Mouse (Mus musculus) neural tube, embryonic 13.5 days (tissue): ENCODE measurements around the gene Vav2. TPM values are rescaled to one million over a fixed set of nuclear protein-coding genes. Genes with fewer than 3 reads are reported as not detected.

Experiments used
- ATAC-seq: fragments of 200-750 bp; cut with Nextera tagmentation; 2 replicates; pipeline ENCODE4 v1.8.0; 2017; ENCODE audit warnings: low read depth, mild to moderate bottlenecking, moderate TSS enrichment, moderate library complexity
- H3K27ac ChIP-seq: fragments of 300-500 bp; sonication (generic); replicated peaks from 2 replicates; pipeline ENCODE4 v1.5.1; 2015; ENCODE audit warnings: moderate library complexity, mild to moderate bottlenecking, inconsistent platforms
- H3K27me3 ChIP-seq: fragments of 300-500 bp; sonication (generic); 2 replicates; pipeline ENCODE4 v1.6.1; 2015; ENCODE audit warnings: mild to moderate bottlenecking, inconsistent platforms
- H3K36me3 ChIP-seq: fragments of 300-500 bp; sonication (generic); 2 replicates; pipeline ENCODE4 v1.6.1; 2015; ENCODE audit warnings: mild to moderate bottlenecking, inconsistent platforms
- H3K4me1 ChIP-seq: fragments of 300-500 bp; sonication (generic); replicated peaks from 2 replicates; pipeline ENCODE4 v1.6.1; 2015; ENCODE audit warnings: inconsistent platforms
- H3K4me2 ChIP-seq: fragments of 300-500 bp; sonication (generic); 2 replicates; pipeline ENCODE4 v1.6.1; 2015; ENCODE audit warnings: inconsistent platforms, mild to moderate bottlenecking, moderate library complexity
- H3K4me3 ChIP-seq: fragments of 300-500 bp; sonication (generic); 2 replicates; pipeline ENCODE4 v1.5.1; 2015; ENCODE audit warnings: mild to moderate bottlenecking, inconsistent platforms
- H3K9ac ChIP-seq: fragments of 300-500 bp; sonication (generic); 2 replicates; pipeline ENCODE4 v1.6.1; 2015; ENCODE audit warnings: moderate library complexity, mild to moderate bottlenecking, inconsistent platforms
- H3K9me3 ChIP-seq: fragments of 300-500 bp; sonication (generic); 2 replicates; pipeline ENCODE4 v1.6.1; 2016; ENCODE audit warnings: inconsistent platforms
- WGBS: fragments of 180-500 bp; shearing (Covaris S2); methylation state at CpG from one replicate; pipeline ENCODE4 v1.1.7; 2015; 5-methylcytosine and 5-hydroxymethylcytosine counted together
- polyA plus RNA-seq: library from polyadenylated mRNA; unstranded; fragments of >200 nt; fragmentation: Nextera tagmentation; extraction: Ambion mirVana; gene quantifications from 2 replicates; pipeline ENCODE4 v1.2.1, GENCODE M21; 2015

Vav2 gene
- polyA plus RNA-seq, 1 experiment from 2014 or later = 14.8 TPM

DNA sequence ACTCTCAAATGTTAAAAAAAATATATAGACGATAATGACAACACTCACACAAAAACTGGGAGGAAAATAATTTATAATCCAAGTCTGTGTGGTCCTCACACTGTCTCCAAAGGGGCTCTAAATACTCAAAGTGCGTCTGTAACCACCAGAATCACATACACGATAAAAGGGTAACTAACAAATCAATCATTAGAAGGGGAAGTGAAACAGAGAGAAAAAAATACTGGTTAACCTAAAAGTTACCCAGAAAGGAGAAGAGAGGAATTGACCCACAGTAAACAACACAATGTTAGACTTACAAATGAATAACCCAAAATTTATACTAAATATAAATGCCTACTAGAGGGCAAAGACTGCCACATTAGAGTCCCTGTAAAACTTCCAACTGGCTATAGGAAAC, 161.0 kb downstream of the Vav2 start:
- no peak for ATAC-seq
- Histone ChIP-seq H3K36me3 (peaks cover 94% of the 10 kb centered on the region), H3K27me3 (no peaks in the 10 kb centered on the region), H3K4me3 (no peak overlapping the region), H3K9ac (no peak overlapping the region), H3K27ac (no peak overlapping the region), H3K9me3 (no peaks in the 10 kb centered on the region), H3K4me1 (no peaks in the 10 kb centered on the region), H3K4me2 (no peak overlapping the region)
- WGBS = 82% methylated on average over 3 of the region's 3 CpGs

DNA sequence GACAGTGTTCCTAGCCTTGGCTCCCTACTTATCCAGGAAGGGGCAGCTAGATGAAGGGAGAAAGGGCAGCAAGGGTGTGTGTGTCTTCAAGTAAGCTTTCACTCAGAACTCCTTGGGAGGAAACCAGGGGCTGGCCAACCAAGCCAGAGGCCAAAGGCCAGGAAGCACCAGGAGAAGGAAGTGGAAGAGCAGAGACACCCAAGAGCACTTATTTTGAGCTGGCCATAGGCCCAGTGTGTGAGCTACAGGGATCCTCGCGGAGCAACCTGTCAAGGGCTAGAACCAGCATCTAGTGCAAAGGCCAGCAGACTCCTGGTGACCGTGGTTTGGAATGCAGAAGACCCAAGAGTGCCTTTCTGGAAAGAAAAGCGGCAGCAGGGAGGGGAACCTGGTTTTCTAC, 163.8 kb downstream of the Vav2 start:
- Histone ChIP-seq H3K27me3 (no peaks in the 10 kb centered on the region), H3K4me3 (no peak overlapping the region), H3K27ac (no peak overlapping the region), H3K9ac (no peak overlapping the region), H3K36me3 (peaks cover 67% of the 10 kb centered on the region), H3K4me1 (no peaks in the 10 kb centered on the region), H3K4me2 (no peak overlapping the region), H3K9me3 (0 out of 2 replicates have a peak, but pooled peaks cover 3% of the 10 kb centered on the region)
- 90% methylated on average over 4 of the region's 4 CpGs for WGBS
- ATAC-seq = no peak

DNA sequence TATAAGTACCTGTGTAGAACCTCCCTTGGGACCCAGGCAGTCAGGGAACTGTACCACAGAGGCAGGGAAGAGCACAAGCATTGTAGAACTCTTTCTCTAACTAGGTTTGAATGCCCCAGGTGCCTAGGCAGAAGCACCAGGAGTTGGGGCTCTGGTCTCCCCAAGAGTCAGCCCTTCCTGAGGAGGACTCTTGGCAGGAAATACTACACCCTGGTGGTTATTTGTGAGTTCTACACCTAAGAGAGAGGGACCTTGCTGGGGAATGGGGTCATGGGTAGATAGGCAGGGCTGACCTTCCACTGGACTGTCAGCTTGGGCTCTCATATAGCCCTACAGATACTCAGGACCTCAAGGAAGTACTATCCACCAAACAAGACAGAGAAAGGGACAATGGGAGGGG, 175.4 kb downstream of the Vav2 start:
- Histone ChIP-seq H3K9ac (no peak overlapping the region), H3K4me1 (peaks cover 11% of the 10 kb centered on the region; the same call in 1 of the 2 replicates), H3K36me3 (no peaks in the 10 kb centered on the region), H3K27me3 (no peaks in the 10 kb centered on the region), H3K27ac (no peak overlapping the region), H3K9me3 (no peaks in the 10 kb centered on the region), H3K4me2 (no peak overlapping the region), H3K4me3 (no peak overlapping the region)
- no peak for ATAC-seq

DNA sequence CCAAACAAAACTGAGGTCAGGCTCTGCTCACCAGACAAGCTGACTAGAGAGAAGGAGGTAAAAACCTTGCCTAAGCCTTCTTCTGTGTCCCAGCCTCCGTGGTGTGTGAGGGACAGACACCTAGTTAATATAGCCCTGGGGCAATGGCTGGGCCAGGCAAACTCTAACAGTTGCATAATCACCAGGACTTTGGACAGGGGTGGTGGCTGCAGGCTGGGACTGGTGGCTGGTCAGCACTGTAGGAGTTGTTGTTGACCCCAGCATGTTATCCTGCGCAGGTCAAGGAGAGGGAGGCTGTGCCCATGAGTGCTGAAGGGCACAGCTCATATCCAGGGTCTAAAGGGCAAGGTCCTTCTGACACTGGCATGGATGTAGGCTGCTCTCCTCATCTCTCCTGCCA, 178.6 kb downstream of the Vav2 start, which contains the start of gene Sardh:
Gene Sardh (minus strand): TSS at position 127 of the 400 bp plus-strand sequence.
- Histone ChIP-seq H3K4me3 (no peak within 1 kb of the TSS), H3K27ac (no peak within 1 kb of the TSS; the same call in 1 of the 2 replicates), H3K9me3 (no peaks in the 10 kb centered on the region), H3K9ac (no peak within 1 kb of the TSS), H3K4me1 (peaks cover 11% of the 10 kb centered on the region; the same call in 1 of the 2 replicates), H3K27me3 (no peaks in the 10 kb centered on the region), H3K36me3 (no peaks in the 10 kb centered on the region), H3K4me2 (no peak within 1 kb of the TSS)
- no peak for ATAC-seq
- 88% methylated on average over 2 of the region's 2 CpGs for WGBS

DNA sequence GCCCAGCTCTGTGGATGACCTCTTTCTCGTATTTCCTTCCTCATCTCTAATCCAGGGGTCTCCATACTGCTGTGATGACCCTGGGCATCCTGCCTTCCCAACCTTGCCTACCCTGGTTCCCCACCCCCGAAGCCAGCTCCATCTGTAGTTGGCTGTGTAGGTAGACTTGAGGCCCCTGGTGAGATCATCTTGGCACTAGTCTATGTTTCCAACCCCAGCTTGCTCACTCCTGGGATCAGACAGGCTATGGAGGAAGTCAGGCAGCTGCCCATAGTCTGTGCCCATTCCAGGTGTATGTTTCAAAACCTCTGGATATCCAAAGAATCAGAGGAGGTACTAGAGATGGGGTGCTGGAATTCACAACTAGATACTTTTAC, 179.4 kb downstream of the Vav2 start:
- ATAC-seq = peak; percentile 42; the same call in 1 of the 2 replicates
- Histone ChIP-seq H3K4me1 (peaks cover 11% of the 10 kb centered on the region; the same call in 1 of the 2 replicates), H3K4me2 (no peak overlapping the region), H3K36me3 (no peaks in the 10 kb centered on the region), H3K27ac (no peak overlapping the region; the same call in 1 of the 2 replicates), H3K27me3 (no peaks in the 10 kb centered on the region), H3K4me3 (no peak overlapping the region), H3K9ac (no peak overlapping the region), H3K9me3 (no peaks in the 10 kb centered on the region)
- WGBS = 55% methylated on average over 2 of the region's 2 CpGs

DNA sequence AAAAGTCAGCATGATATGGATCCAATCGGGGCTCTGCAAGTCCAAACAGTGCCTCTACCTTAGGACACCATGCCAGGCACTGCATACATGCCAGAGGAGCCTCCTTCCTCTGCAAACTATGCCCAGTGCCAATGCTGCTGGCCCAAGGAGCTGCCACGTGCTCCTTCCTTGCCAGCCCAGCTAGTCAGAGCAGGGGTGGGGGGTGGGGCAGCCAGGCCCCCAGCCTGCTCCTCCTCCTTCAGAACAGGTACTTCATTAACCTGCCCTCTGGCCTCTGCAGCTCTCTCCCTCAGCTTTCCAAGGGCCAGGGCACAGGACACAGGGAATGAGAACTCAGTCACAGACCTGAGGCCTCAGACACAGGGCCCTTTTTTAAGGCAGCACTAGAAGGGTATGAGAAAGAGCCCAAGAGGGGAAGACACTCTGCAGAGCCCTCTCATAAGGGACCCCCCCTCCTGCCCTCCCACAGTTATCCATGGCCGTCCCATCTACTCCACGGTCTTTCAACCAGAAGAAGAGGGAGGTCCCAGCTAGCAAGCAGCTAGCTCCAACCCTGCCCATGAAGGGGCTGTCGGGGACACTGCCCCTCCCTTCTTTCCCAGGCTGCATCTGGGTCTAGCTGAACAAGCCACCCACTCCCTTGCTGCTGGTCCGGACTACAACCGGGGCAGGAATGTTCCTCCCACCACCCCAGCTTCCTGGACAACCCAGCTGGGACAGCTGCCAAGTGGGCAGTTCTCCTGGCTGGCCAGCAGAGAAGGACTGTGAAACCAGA, 179.9 kb downstream of the Vav2 start:
- peak overlapping the region; percentile 36 for H3K4me2 ChIP-seq
- no peak overlapping the region for H3K4me3 ChIP-seq
- ATAC-seq = peak; percentile 81
- WGBS = 49% methylated on average over 7 of the region's 7 CpGs
- no peak overlapping the region; the same call in 1 of the 2 replicates for H3K27ac ChIP-seq
- no peak overlapping the region for H3K9ac ChIP-seq
- H3K36me3 ChIP-seq = no peaks in the 10 kb centered on the region
- peaks cover 11% of the 10 kb centered on the region; the same call in 1 of the 2 replicates for H3K4me1 ChIP-seq
- H3K9me3 ChIP-seq = no peaks in the 10 kb centered on the region
- no peaks in the 10 kb centered on the region for H3K27me3 ChIP-seq

DNA sequence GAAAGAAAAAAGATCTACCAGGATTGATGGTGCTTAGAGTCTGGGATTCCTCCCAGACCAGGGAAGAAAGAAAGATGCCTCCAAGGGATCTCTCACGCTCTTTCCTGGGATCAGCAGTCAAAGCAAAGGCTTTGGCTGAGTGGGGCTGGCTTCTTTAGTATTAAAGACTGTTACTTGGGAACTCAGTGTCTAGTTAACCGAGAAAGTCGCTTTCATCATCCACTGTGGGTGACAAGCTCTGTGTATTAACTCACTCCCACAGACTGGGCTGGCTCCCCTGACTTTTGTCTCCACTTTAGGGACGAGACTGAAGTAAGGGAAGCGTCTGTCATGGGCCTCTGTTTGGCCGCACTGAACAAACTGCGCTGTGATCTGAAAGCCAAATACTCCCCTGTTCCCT, 180.9 kb downstream of the Vav2 start:
- 74% methylated on average over 7 of the region's 7 CpGs for WGBS
- Histone ChIP-seq H3K4me3 (no peak overlapping the region), H3K36me3 (no peaks in the 10 kb centered on the region), H3K9me3 (no peaks in the 10 kb centered on the region), H3K4me2 (no peak overlapping the region), H3K4me1 (peaks cover 11% of the 10 kb centered on the region; the same call in 1 of the 2 replicates), H3K9ac (no peak overlapping the region), H3K27me3 (no peaks in the 10 kb centered on the region), H3K27ac (no peak overlapping the region)
- no peak for ATAC-seq

DNA sequence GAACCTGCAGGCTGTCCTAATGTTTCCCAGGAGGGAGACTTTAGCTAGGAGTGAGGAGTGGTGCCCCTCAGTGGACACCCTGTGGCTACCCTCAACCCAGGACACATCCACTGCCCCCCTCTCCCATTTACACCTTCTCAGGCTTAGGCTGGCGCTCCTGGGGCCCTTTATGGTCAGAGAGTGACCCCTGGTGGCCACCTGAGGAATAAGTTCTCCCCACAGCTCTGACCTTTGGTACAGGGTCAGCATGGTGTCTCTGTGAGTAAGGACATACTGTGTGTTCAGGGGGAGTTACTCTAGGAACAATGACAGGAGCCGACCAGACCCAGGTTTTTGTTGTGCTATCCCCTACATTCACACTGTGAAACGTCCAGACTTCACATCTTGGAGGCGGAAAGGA, 189.5 kb downstream of the Vav2 start:
- peak; percentile 57 for ATAC-seq
- WGBS = 25% methylated on average over 4 of the region's 4 CpGs

DNA sequence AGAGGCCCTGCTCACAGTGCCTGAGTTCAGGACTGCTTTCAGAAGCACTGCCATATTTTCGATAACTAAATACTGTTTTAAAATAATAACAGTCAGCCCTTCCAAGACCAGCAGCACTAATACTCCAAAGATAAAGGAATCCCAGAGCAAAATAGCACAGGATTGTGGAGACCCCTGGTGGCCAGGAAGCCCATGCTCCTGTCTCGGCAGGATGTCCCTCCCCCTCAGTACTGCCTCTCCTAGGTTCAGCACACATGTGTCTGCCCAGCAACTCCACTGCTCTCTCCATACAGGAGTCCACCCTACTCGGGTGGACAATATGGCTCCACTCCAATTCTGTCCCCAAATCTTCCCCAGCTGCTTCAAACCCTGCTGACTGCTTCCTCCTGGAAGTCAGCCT, 191.1 kb downstream of the Vav2 start:
- 28% methylated on average over 3 of the region's 3 CpGs for WGBS
- Histone ChIP-seq H3K9ac (no peak overlapping the region), H3K4me3 (no peak overlapping the region), H3K27me3 (no peaks in the 10 kb centered on the region), H3K4me2 (no peak overlapping the region), H3K27ac (no peak overlapping the region), H3K9me3 (no peaks in the 10 kb centered on the region), H3K36me3 (no peaks in the 10 kb centered on the region), H3K4me1 (peaks cover 8% of the 10 kb centered on the region; the same call in 1 of the 2 replicates)
- peak; percentile 71 for ATAC-seq

More for the DNA sequence above, 189.5 kb downstream of the Vav2 start:
- H3K27ac ChIP-seq = no peak overlapping the region
- no peaks in the 10 kb centered on the region for H3K9me3 ChIP-seq
- H3K9ac ChIP-seq = no peak overlapping the region
- no peak overlapping the region for H3K4me3 ChIP-seq
- peaks cover 3% of the 10 kb centered on the region; the same call in 1 of the 2 replicates for H3K4me1 ChIP-seq
- no peaks in the 10 kb centered on the region for H3K27me3 ChIP-seq
- no peaks in the 10 kb centered on the region for H3K36me3 ChIP-seq
- H3K4me2 ChIP-seq = no peak overlapping the region

DNA sequence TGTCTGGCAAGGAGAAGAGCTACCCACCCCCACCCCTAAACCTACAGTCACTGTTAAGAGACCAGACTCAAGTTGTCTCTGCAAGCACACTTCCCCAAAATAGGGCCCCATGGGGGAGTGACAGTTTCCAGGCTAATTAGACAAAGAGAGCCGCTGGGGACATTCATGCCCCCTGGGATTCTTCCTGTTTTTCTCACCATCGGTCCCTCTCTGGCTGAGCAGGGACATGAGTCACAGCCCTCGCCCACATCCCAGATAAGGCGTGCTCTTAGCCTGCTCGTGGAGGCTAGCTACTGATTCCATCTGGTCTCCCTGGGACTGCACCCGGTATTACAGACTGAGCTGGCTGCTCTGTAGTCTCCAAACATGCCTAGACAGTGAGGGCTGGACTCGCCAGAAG, 194.5 kb downstream of the Vav2 start:
- 27% methylated on average over 7 of the region's 7 CpGs for WGBS
- no peak overlapping the region for H3K4me3 ChIP-seq
- peaks cover 8% of the 10 kb centered on the region; the same call in 1 of the 2 replicates for H3K4me1 ChIP-seq
- H3K4me2 ChIP-seq = no peak overlapping the region
- H3K27me3 ChIP-seq = no peaks in the 10 kb centered on the region
- no peak overlapping the region for H3K9ac ChIP-seq
- H3K27ac ChIP-seq = no peak overlapping the region
- no peaks in the 10 kb centered on the region for H3K9me3 ChIP-seq
- ATAC-seq = no peak
- H3K36me3 ChIP-seq = no peaks in the 10 kb centered on the region

DNA sequence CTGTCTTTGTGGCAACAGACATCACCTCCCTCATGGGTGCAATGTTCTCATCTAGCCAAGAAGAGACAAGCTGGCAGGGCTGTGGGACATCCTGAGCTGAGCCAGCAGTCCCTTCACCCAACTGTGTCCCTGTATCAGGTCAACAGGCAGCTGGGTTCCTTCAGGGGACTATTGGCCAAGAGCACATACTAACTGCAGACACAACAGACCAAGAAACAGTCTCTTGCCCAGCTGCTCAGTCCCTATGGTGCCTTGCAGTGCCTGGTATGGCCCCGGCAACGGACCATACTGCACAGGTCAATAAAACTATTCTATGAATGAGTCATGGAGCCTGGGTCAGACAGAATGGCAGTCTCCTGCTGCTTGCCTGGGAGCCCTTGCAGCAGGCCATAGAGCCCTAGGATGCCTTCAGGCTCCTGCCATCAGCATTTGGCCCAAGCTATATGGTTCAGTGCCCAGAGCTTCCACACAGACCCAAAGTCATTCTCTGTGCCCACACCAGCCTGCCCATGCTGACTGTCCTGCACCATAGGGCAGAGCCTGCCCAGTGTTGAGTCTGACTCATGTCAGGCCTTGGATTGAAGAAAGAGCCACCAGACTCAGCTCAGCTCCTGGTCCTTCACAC, 197.2 kb downstream of the Vav2 start:
- WGBS = 54% methylated on average over 2 of the region's 2 CpGs
- no peak for ATAC-seq
- no peak overlapping the region for H3K9ac ChIP-seq
- H3K4me2 ChIP-seq = no peak overlapping the region
- no peaks in the 10 kb centered on the region for H3K36me3 ChIP-seq
- peaks cover 8% of the 10 kb centered on the region; the same call in 1 of the 2 replicates for H3K4me1 ChIP-seq
- no peak overlapping the region for H3K4me3 ChIP-seq
- H3K27ac ChIP-seq = no peak overlapping the region
- no peaks in the 10 kb centered on the region for H3K27me3 ChIP-seq
- no peaks in the 10 kb centered on the region for H3K9me3 ChIP-seq

DNA sequence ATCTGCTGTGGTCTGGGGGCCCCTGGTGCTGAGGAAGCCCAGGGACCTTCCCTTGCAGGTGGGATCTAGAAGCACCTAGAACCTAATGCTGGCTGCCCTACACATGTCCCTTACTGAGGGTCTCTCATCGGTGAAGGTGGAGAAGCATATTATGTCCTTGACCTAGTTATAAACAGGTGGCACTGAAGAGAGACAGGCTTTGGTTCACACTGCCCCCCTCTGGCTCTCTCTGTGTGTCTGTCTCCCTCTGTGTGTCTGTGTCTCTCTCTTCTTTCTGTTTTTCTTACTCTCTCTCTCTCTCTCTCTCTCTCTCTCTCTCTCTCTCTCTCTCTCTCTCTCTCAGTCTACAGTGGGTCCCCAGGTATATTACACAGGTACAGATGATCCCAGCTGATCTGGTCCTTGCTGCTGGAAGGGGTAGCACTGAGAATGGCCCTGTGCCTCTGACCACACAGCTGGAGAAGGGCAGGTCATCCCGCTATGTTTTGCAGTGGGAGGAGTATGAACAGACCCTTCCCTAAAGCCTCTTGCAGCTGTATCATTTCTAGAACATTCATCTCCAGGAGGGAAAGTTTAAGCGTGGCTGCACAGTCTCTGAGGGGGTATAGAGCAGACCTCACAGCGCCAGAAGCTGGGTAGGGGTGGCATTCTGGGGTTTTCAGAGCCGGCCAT, 197.9 kb downstream of the Vav2 start:
- no peak overlapping the region for H3K4me3 ChIP-seq
- H3K9ac ChIP-seq = no peak overlapping the region
- no peaks in the 10 kb centered on the region for H3K36me3 ChIP-seq
- no peak overlapping the region for H3K27ac ChIP-seq
- peaks cover 8% of the 10 kb centered on the region; the same call in 1 of the 2 replicates for H3K4me1 ChIP-seq
- H3K27me3 ChIP-seq = no peaks in the 10 kb centered on the region
- no peak overlapping the region for H3K4me2 ChIP-seq
- 84% methylated on average over 5 of the region's 5 CpGs for WGBS
- no peaks in the 10 kb centered on the region for H3K9me3 ChIP-seq
- ATAC-seq = no peak
